Mouse (Mus musculus) heart, embryonic 11.5 days (tissue): ENCODE results near the gene Pgghg. TPM values are rescaled to one million over a fixed set of nuclear protein-coding genes. Genes with fewer than 3 reads are reported as not detected.

ENCODE experiments used
- ATAC-seq: fragments of 200-750 bp; cut with Nextera tagmentation; replicated peaks from 2 replicates; pipeline ENCODE4 v1.8.0; 2017; ENCODE audit warnings: moderate library complexity; ENCODE audit not compliant: insufficient number of reproducible peaks, low FRiP score, low TSS enrichment
- H3K27ac ChIP-seq: fragments of 300-500 bp; sonication (generic); 2 replicates; pipeline ENCODE4 v1.5.1; 2014; ENCODE audit warnings: mild to moderate bottlenecking, low read depth, low read length
- H3K27me3 ChIP-seq: fragments of 300-500 bp; sonication (generic); 2 replicates; pipeline ENCODE4 v1.6.1; 2014; ENCODE audit warnings: mild to moderate bottlenecking, low read length, mixed read lengths; ENCODE audit not compliant: control insufficient read depth, insufficient read depth
- H3K36me3 ChIP-seq: fragments of 300-500 bp; sonication (generic); 2 replicates; pipeline ENCODE4 v1.6.1; 2014; ENCODE audit warnings: mild to moderate bottlenecking, low read length, moderate library complexity, mixed read lengths; ENCODE audit not compliant: control insufficient read depth, insufficient read depth
- H3K4me1 ChIP-seq: fragments of 300-500 bp; sonication (generic); 2 replicates; pipeline ENCODE4 v1.6.1; 2014; ENCODE audit warnings: low read length; ENCODE audit not compliant: control insufficient read depth, insufficient read depth
- H3K4me2 ChIP-seq: fragments of 300-500 bp; sonication (generic); 2 replicates; pipeline ENCODE4 v1.6.1; 2014; ENCODE audit warnings: mild to moderate bottlenecking, moderate library complexity
- H3K4me3 ChIP-seq: fragments of 300-500 bp; sonication (generic); 2 replicates; pipeline ENCODE4 v1.5.1; 2014; ENCODE audit warnings: low read depth, low read length
- H3K9ac ChIP-seq: fragments of 300-500 bp; sonication (generic); 2 replicates; pipeline ENCODE4 v1.6.1; 2014; ENCODE audit warnings: mild to moderate bottlenecking, low read depth, low read length, moderate library complexity
- H3K9me3 ChIP-seq: fragments of 300-500 bp; sonication (generic); replicated peaks from 2 replicates; pipeline ENCODE4 v1.6.1; 2016; ENCODE audit warnings: low read length; ENCODE audit not compliant: control insufficient read depth
- WGBS: fragments of 180-500 bp; shearing (Covaris S2); extraction: QIAGEN DNeasy Blood & Tissue Kit; methylation state at CpG from one replicate; pipeline ENCODE4 v1.1.7; 2014; ENCODE audit not compliant: insufficient replicate concordance; 5-methylcytosine and 5-hydroxymethylcytosine counted together
- polyA plus RNA-seq: library from polyadenylated mRNA; unstranded; fragments of >200 nt; fragmentation: Nextera tagmentation; extraction: Ambion mirVana; gene quantifications from 2 replicates; pipeline ENCODE4 v1.2.1, GENCODE M21; 2014

Gene Pgghg
- polyA plus RNA-seq: 11.1 and 12.0 TPM in 2 replicates

- H3K9me3 ChIP-seq: no peaks in the 10 kb centered on the region
- peak; percentile 82 for ATAC-seq
- H3K27me3 ChIP-seq: peaks cover 3% of the 10 kb centered on the region; the same call in 1 of the 2 replicates
- 3% methylated on average over 33 of the region's 33 CpGs for WGBS
- H3K4me3 ChIP-seq: peak within 1 kb of the TSS; percentile 53
- peaks cover 1% of the 10 kb centered on the region; the same call in 1 of the 2 replicates for H3K4me1 ChIP-seq
- H3K4me2 ChIP-seq: peak within 1 kb of the TSS; percentile 79
- H3K27ac ChIP-seq: peak within 1 kb of the TSS; percentile 85
- H3K36me3 ChIP-seq: no peaks in the 10 kb centered on the region
- H3K9ac ChIP-seq: peak within 1 kb of the TSS; percentile 86
Measured at GRCm38 (mm10) chr7:140941222-140942051, at the start of gene Pgghg. TSS of gene Pgghg (plus strand) at chr7:140941391.

- Histone ChIP-seq H3K27ac (no peak overlapping the region), H3K9me3 (no peaks in the 10 kb centered on the region), H3K4me1 (no peaks in the 10 kb centered on the region), H3K36me3 (peaks cover 29% of the 10 kb centered on the region), H3K4me3 (no peak overlapping the region), H3K27me3 (no peaks in the 10 kb centered on the region), H3K9ac (no peak overlapping the region), H3K4me2 (no peak overlapping the region)
- ATAC-seq: no peak
- 87% methylated on average over 7 of the region's 7 CpGs for WGBS
Measured at GRCm38 (mm10) chr7:140894031-140894430, 47.2 kb upstream of the Pgghg start.

DNA sequence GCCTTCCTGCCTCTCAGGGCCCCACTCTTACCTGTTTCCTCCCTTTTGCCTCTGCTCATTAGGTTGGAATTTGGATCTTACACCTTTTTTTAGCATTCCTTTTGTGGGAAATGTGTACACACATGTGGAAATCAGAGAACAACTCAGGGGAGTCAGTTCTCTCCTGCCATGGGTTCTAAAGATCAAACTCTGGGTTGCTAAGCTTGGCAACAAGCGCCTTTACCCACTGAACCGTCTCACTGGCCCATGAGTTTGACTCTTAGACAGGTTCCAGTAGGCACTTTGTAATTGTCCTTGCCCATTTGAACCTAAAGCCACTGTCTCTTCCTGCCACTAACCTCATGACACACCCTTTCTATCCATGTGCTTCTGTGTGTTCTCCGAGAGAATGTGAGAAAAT is 46.6 kb upstream of the Pgghg start:
- Histone ChIP-seq H3K27ac (no peak overlapping the region), H3K9me3 (no peaks in the 10 kb centered on the region), H3K36me3 (peaks cover 25% of the 10 kb centered on the region), H3K4me3 (no peak overlapping the region), H3K27me3 (no peaks in the 10 kb centered on the region), H3K4me1 (no peaks in the 10 kb centered on the region), H3K9ac (no peak overlapping the region), H3K4me2 (no peak overlapping the region)
- WGBS: 93% methylated on average over 3 of the region's 3 CpGs
- no peak for ATAC-seq

- no peak overlapping the region for H3K4me3 ChIP-seq
- ATAC-seq: no peak
- H3K4me2 ChIP-seq: no peak overlapping the region
- 86% methylated on average over 7 of the region's 7 CpGs for WGBS
- H3K27me3 ChIP-seq: no peaks in the 10 kb centered on the region
- H3K36me3 ChIP-seq: peaks cover 16% of the 10 kb centered on the region
- no peak overlapping the region for H3K27ac ChIP-seq
- peaks cover 7% of the 10 kb centered on the region; the same call in 1 of the 2 replicates for H3K4me1 ChIP-seq
- H3K9ac ChIP-seq: no peak overlapping the region
- H3K9me3 ChIP-seq: no peaks in the 10 kb centered on the region
Measured at GRCm38 (mm10) chr7:140897863-140898262, 43.3 kb upstream of the Pgghg start.

DNA sequence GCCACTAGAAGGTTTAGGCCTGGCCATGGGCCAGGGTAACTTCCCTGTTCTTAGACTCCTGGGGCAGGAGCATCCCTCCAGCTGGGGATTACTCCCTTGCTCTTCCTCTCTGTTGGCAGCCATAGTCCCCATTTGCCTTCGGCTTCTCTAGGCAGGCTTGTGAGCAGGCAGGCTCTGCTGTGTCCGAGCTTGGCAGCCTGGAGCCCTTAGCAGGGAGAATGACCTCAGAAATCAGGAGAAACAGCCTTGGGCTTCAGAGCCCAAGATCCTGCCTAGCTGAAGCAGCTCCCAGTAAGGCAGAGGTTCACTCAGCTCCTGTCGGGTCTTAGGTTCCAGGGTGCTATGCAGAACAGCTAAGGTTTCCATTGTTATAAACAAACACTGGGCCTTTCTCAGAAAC is 42.1 kb upstream of the Pgghg start:
- H3K27me3 ChIP-seq: no peaks in the 10 kb centered on the region
- no peak for ATAC-seq
- no peak overlapping the region for H3K4me3 ChIP-seq
- no peaks in the 10 kb centered on the region for H3K9me3 ChIP-seq
- H3K9ac ChIP-seq: no peak overlapping the region; the same call in 1 of the 2 replicates
- H3K4me2 ChIP-seq: no peak overlapping the region
- peaks cover 7% of the 10 kb centered on the region; the same call in 1 of the 2 replicates for H3K4me1 ChIP-seq
- H3K36me3 ChIP-seq: peaks cover 12% of the 10 kb centered on the region
- H3K27ac ChIP-seq: no peak overlapping the region
- WGBS: 73% methylated on average over 3 of the region's 3 CpGs

- Histone ChIP-seq H3K4me1 (peaks cover 7% of the 10 kb centered on the region; the same call in 1 of the 2 replicates), H3K4me3 (peak within 1 kb of the TSS; percentile 8; the same call in 1 of the 2 replicates), H3K27ac (peak within 1 kb of the TSS; percentile 62), H3K9ac (peak within 1 kb of the TSS; percentile 60; the same call in 1 of the 2 replicates), H3K4me2 (peak within 1 kb of the TSS; percentile 39), H3K9me3 (no peaks in the 10 kb centered on the region), H3K27me3 (no peaks in the 10 kb centered on the region), H3K36me3 (peaks cover 12% of the 10 kb centered on the region)
- ATAC-seq: no peak
- WGBS: 54% methylated on average over 10 of the region's 10 CpGs
Measured at GRCm38 (mm10) chr7:140900220-140900619, 41.0 kb upstream of the Pgghg start, which contains the start of gene Cox8b. TSS of gene Cox8b (minus strand) at chr7:140900446.

GRCm38 (mm10) chr7:140902036-140902875 is 38.9 kb upstream of the Pgghg start:
- no peak for ATAC-seq
- Histone ChIP-seq H3K27me3 (no peaks in the 10 kb centered on the region), H3K4me1 (peaks cover 7% of the 10 kb centered on the region; the same call in 1 of the 2 replicates), H3K27ac (no peak overlapping the region), H3K4me3 (no peak overlapping the region), H3K9me3 (no peaks in the 10 kb centered on the region), H3K36me3 (peaks cover 12% of the 10 kb centered on the region), H3K9ac (no peak overlapping the region), H3K4me2 (no peak overlapping the region)
- WGBS: 77% methylated on average over 15 of the region's 15 CpGs

- no peak overlapping the region for H3K9ac ChIP-seq
- H3K4me3 ChIP-seq: no peak overlapping the region
- 27% methylated on average over 13 of the region's 13 CpGs for WGBS
- H3K4me1 ChIP-seq: peaks cover 7% of the 10 kb centered on the region; the same call in 1 of the 2 replicates
- H3K9me3 ChIP-seq: no peaks in the 10 kb centered on the region
- ATAC-seq: no peak
- H3K27me3 ChIP-seq: no peaks in the 10 kb centered on the region
- no peak overlapping the region for H3K27ac ChIP-seq
- peaks cover 3% of the 10 kb centered on the region; the same call in 1 of the 2 replicates for H3K36me3 ChIP-seq
- H3K4me2 ChIP-seq: no peak overlapping the region
Measured at GRCm38 (mm10) chr7:140903212-140903611, 38.0 kb upstream of the Pgghg start.
